Mouse (Mus musculus) heart, embryonic 16.5 days (tissue): ENCODE measurements at regions not wholly inside any gene's neighbourhood (a gene's known extent, or its start where the extent isn't known, plus 50 kb on each side); places are given as distances from the start of the nearest gene placed in this dataset.

Experiments
- ATAC-seq: fragments of 200-750 bp; cut with Nextera tagmentation; replicated peaks from 2 replicates; pipeline ENCODE4 v1.8.0; 2017; ENCODE audit warnings: moderate number of reproducible peaks; ENCODE audit not compliant: insufficient read depth, low FRiP score; ENCODE audit errors: extremely low read depth
- H3K27ac ChIP-seq: fragments of 300-500 bp; sonication (generic); 2 replicates; pipeline ENCODE4 v1.5.1; 2014; ENCODE audit warnings: mild to moderate bottlenecking, low read length, control low read depth, moderate library complexity
- H3K27me3 ChIP-seq: fragments of 300-500 bp; sonication (generic); 2 replicates; pipeline ENCODE4 v1.6.1; 2014; ENCODE audit warnings: low read length, mixed read lengths; ENCODE audit not compliant: control insufficient read depth, insufficient read depth
- H3K36me3 ChIP-seq: fragments of 300-500 bp; sonication (generic); 2 replicates; pipeline ENCODE4 v1.6.1; 2014; ENCODE audit not compliant: control insufficient read depth, insufficient read depth
- H3K4me1 ChIP-seq: fragments of 300-500 bp; sonication (generic); 2 replicates; pipeline ENCODE4 v1.6.1; 2014; ENCODE audit warnings: low read length, mixed read lengths; ENCODE audit not compliant: control insufficient read depth, insufficient read depth
- H3K4me2 ChIP-seq: fragments of 300-500 bp; sonication (generic); 2 replicates; pipeline ENCODE4 v1.6.1; 2014; ENCODE audit warnings: low read depth, mild to moderate bottlenecking, control low read depth, low read length
- H3K4me3 ChIP-seq: fragments of 300-500 bp; sonication (generic); 2 replicates; pipeline ENCODE4 v1.5.1; 2014; ENCODE audit warnings: mild to moderate bottlenecking, control low read depth, low read length
- H3K9ac ChIP-seq: fragments of 300-500 bp; sonication (generic); 2 replicates; pipeline ENCODE4 v1.6.1; 2014; ENCODE audit warnings: low read length, control low read depth
- H3K9me3 ChIP-seq: fragments of 300-500 bp; sonication (generic); replicated peaks from 2 replicates; pipeline ENCODE4 v1.6.1; 2016; ENCODE audit warnings: low read length; ENCODE audit not compliant: control insufficient read depth
- WGBS: fragments of 180-500 bp; shearing (Covaris S2); extraction: QIAGEN DNeasy Blood & Tissue Kit; methylation state at CpG from one replicate; pipeline ENCODE4 v1.1.7; 2014; 5-methylcytosine and 5-hydroxymethylcytosine counted together

- H3K4me2 ChIP-seq = no peak overlapping the region
- no peak for ATAC-seq
- H3K9ac ChIP-seq = no peak overlapping the region
- no peaks in the 10 kb centered on the region for H3K9me3 ChIP-seq
- no peaks in the 10 kb centered on the region for H3K36me3 ChIP-seq
- H3K4me1 ChIP-seq = no peaks in the 10 kb centered on the region
- no peaks in the 10 kb centered on the region for H3K27me3 ChIP-seq
- H3K27ac ChIP-seq = no peak overlapping the region
- H3K4me3 ChIP-seq = no peak overlapping the region
These were observed 269.5 kb upstream of the Col3a1 start for GRCm38 (mm10) chr1:45041815-45042214.

GRCm38 (mm10) chr1:45043245-45043926 lies 268.0 kb upstream of the Col3a1 start:
- Histone ChIP-seq H3K4me2 (no peak overlapping the region), H3K36me3 (no peaks in the 10 kb centered on the region), H3K9me3 (no peaks in the 10 kb centered on the region), H3K27ac (peak overlapping the region; percentile 35), H3K4me1 (no peaks in the 10 kb centered on the region), H3K27me3 (no peaks in the 10 kb centered on the region), H3K9ac (no peak overlapping the region), H3K4me3 (no peak overlapping the region)
- 0 out of 2 replicates have a peak, but pooled peaks have one; percentile 28 for ATAC-seq

- Histone ChIP-seq H3K4me2 (no peak overlapping the region), H3K4me3 (no peak overlapping the region), H3K27ac (no peak overlapping the region), H3K9me3 (0 out of 2 replicates have a peak, but pooled peaks cover 2% of the 10 kb centered on the region), H3K36me3 (no peaks in the 10 kb centered on the region), H3K9ac (no peak overlapping the region), H3K4me1 (no peaks in the 10 kb centered on the region), H3K27me3 (no peaks in the 10 kb centered on the region)
- no peak for ATAC-seq
- WGBS = 69% methylated on average over 10 of the region's 10 CpGs
These were observed 220.3 kb upstream of the Col3a1 start for GRCm38 (mm10) chr1:45090841-45091535.

- H3K4me1 ChIP-seq = no peaks in the 10 kb centered on the region
- no peak for ATAC-seq
These were observed 210.4 kb upstream of the Col3a1 start for GRCm38 (mm10) chr1:45100966-45101365.

GRCm38 (mm10) chr1:45116409-45117144 lies 194.8 kb upstream of the Col3a1 start:
- no peak overlapping the region for H3K4me3 ChIP-seq
- ATAC-seq = no peak
- no peak overlapping the region for H3K27ac ChIP-seq
- no peak overlapping the region for H3K9ac ChIP-seq
- no peaks in the 10 kb centered on the region for H3K4me1 ChIP-seq
- no peaks in the 10 kb centered on the region for H3K36me3 ChIP-seq
- no peak overlapping the region for H3K4me2 ChIP-seq
- no peaks in the 10 kb centered on the region for H3K27me3 ChIP-seq
- 34% methylated on average over 1 of the region's 1 CpGs for WGBS
- H3K9me3 ChIP-seq = no peaks in the 10 kb centered on the region

More at GRCm38 (mm10) chr1:45100966-45101365, 210.4 kb upstream of the Col3a1 start:
- Histone ChIP-seq H3K27me3 (no peaks in the 10 kb centered on the region), H3K4me2 (no peak overlapping the region), H3K9ac (no peak overlapping the region), H3K27ac (no peak overlapping the region), H3K9me3 (peaks cover 6% of the 10 kb centered on the region), H3K36me3 (no peaks in the 10 kb centered on the region), H3K4me3 (no peak overlapping the region)

- Histone ChIP-seq H3K9ac (no peak overlapping the region), H3K4me2 (no peak overlapping the region), H3K36me3 (no peaks in the 10 kb centered on the region), H3K27ac (no peak overlapping the region), H3K9me3 (no peaks in the 10 kb centered on the region), H3K4me3 (no peak overlapping the region), H3K27me3 (no peaks in the 10 kb centered on the region), H3K4me1 (no peaks in the 10 kb centered on the region)
- ATAC-seq = no peak
- WGBS = 41% methylated on average over 6 of the region's 7 CpGs
These were observed 176.1 kb upstream of the Col3a1 start for GRCm38 (mm10) chr1:45135152-45135714.

- no peak overlapping the region for H3K4me3 ChIP-seq
- WGBS = 49% methylated on average over 2 of the region's 2 CpGs
- no peak for ATAC-seq
These were observed 164.3 kb upstream of the Col3a1 start for GRCm38 (mm10) chr1:45147019-45147418.

GRCm38 (mm10) chr1:45181632-45182031 lies 129.7 kb upstream of the Col3a1 start:
- WGBS = 92% methylated on average over 1 of the region's 1 CpGs
- Histone ChIP-seq H3K4me3 (no peak overlapping the region), H3K36me3 (no peaks in the 10 kb centered on the region), H3K27me3 (no peaks in the 10 kb centered on the region), H3K9me3 (no peaks in the 10 kb centered on the region), H3K27ac (no peak overlapping the region), H3K4me2 (no peak overlapping the region), H3K9ac (no peak overlapping the region), H3K4me1 (no peaks in the 10 kb centered on the region)
- ATAC-seq = no peak

More at GRCm38 (mm10) chr1:45147019-45147418, 164.3 kb upstream of the Col3a1 start:
- Histone ChIP-seq H3K36me3 (no peaks in the 10 kb centered on the region), H3K9me3 (no peaks in the 10 kb centered on the region), H3K9ac (no peak overlapping the region), H3K27me3 (no peaks in the 10 kb centered on the region), H3K27ac (no peak overlapping the region), H3K4me1 (no peaks in the 10 kb centered on the region), H3K4me2 (no peak overlapping the region)

- Histone ChIP-seq H3K36me3 (no peaks in the 10 kb centered on the region), H3K4me1 (no peaks in the 10 kb centered on the region), H3K27ac (no peak overlapping the region), H3K4me2 (no peak overlapping the region), H3K4me3 (no peak overlapping the region), H3K9ac (no peak overlapping the region), H3K27me3 (no peaks in the 10 kb centered on the region), H3K9me3 (no peaks in the 10 kb centered on the region)
- ATAC-seq = no peak
These were observed 126.0 kb upstream of the Col3a1 start for GRCm38 (mm10) chr1:45185341-45185740.
